12 mouse cellular contexts compared by ENCODE assay signal in genomic region chr4:122988004-122988403, GRCm38 (mm10). TPM values are rescaled to one million over a fixed set of nuclear protein-coding genes. Genes with fewer than 3 reads are reported as not detected.
DNase-seq lines count a peak whose midpoint lies in the region; ATAC-seq and TF ChIP-seq lines count a peak whose summit lies in the region.
"Not testable (repeated sequence)": the region's sequence is repeated elsewhere in the genome, so short reads cannot be mapped to it uniquely, and the experiment has no call there.
"Had no signal": no experiment of that assay in that cellular context is flagged by ENCODE, and none has a peak within 500 bp of the region (broad histone marks: within the 10 kb centered on the region; RNA-seq: fewer than 3 reads in every experiment).

No protein-coding gene starts in this region.

- ATAC-seq in Patski; forebrain, postnatal 0 days; midbrain, postnatal 0 days (ENCODE audit: low FRiP score): not testable (repeated sequence)

- not testable (repeated sequence) for H3K9me3 ChIP-seq in ES-Bruce4 (replicated peaks; ENCODE audit: control insufficient read depth, insufficient read depth, low read length, poor library complexity, severe bottlenecking); forebrain, postnatal 0 days (ENCODE audit: low read length); midbrain, postnatal 0 days (ENCODE audit: low read length)

- H3K27ac ChIP-seq in ES-Bruce4 (ENCODE audit: insufficient read depth, low read length); forebrain, postnatal 0 days (ENCODE audit: low read depth, low read length); left cerebral cortex, adult 2 months; midbrain, postnatal 0 days (ENCODE audit: low read depth, low read length): not testable (repeated sequence)

- H3K4me1 ChIP-seq in ES-Bruce4 (ENCODE audit: control insufficient read depth, insufficient read depth, low read length); forebrain, postnatal 0 days (ENCODE audit: insufficient read depth); midbrain, postnatal 0 days (ENCODE audit: insufficient read depth, low read length): not testable (repeated sequence)

- not testable (repeated sequence) for TF ChIP-seq POLR2A in ES-Bruce4 (IDR thresholded peaks at IDR 0.05; ENCODE audit: insufficient read depth, low read length)

- CTCF ChIA-PET in Patski (lab: Charles Lee): not testable (repeated sequence)

- intact Hi-C loops in left cerebral cortex, adult 2 months (cut with DNase I): loop anchor here (5.0 kb wide), 1 partner anchor 76 kb away; no protein-coding TSS in a partner anchor

- H3K4me3 ChIP-seq in ES-Bruce4 (ENCODE audit: low read depth, low read length); forebrain, postnatal 0 days (ENCODE audit: low read depth, low read length); left cerebral cortex, adult 2 months; midbrain, postnatal 0 days (ENCODE audit: low read depth, low read length): not testable (repeated sequence)

- not testable (repeated sequence) for H3K4me2 ChIP-seq in forebrain, postnatal 0 days (ENCODE audit: low read depth); midbrain, postnatal 0 days (ENCODE audit: low read depth, low read length, poor library complexity, severe bottlenecking)

- peak; percentile 60 for DNase-seq in A20 (ENCODE audit: low read depth, low spot score)
- not testable (repeated sequence) for DNase-seq in Patski (ENCODE audit: low read depth, low spot score); forebrain, postnatal 0 days; left cerebral cortex, adult 2 months (ENCODE audit: extremely low spot score in 1 of 2, low spot score in 2 of 2); midbrain, postnatal 0 days (ENCODE audit: low spot score)
- peak; percentile 54 for DNase-seq in induced T-regulatory cell, adult 2 months (ENCODE audit: low read depth)
- DNase-seq in thymus, postnatal 0 days (ENCODE audit: low spot score): peak; percentile 42

- WGBS in forebrain, postnatal 0 days: 59% methylated on average over 3 of the region's 3 CpGs
- WGBS in midbrain, postnatal 0 days: 52% methylated on average over 3 of the region's 3 CpGs

- in situ Hi-C loops in Patski (cut with MboI; ENCODE audit: low pct_unique_long_range_greater_than_20kb): not testable (repeated sequence)

- H3K9ac ChIP-seq in ES-Bruce4 (ENCODE audit: low read depth, poor library complexity, severe bottlenecking); forebrain, postnatal 0 days; midbrain, postnatal 0 days (replicated peaks; ENCODE audit: low read length, poor library complexity, severe bottlenecking): not testable (repeated sequence)

- not testable (repeated sequence) for TF ChIP-seq EP300 in ES-Bruce4 (IDR thresholded peaks at IDR 0.05; ENCODE audit: insufficient read depth, low read depth, low read length)

- not testable (repeated sequence) for H3K36me3 ChIP-seq in ES-Bruce4 (ENCODE audit: control insufficient read depth, insufficient read depth, low read length, poor library complexity, severe bottlenecking); forebrain, postnatal 0 days (ENCODE audit: insufficient read depth); midbrain, postnatal 0 days (ENCODE audit: insufficient read depth, low read length)

- peak; percentile 31 for TF ChIP-seq CTCF in ES-Bruce4 (IDR thresholded peaks at IDR 0.05; ENCODE audit: low read depth, low read length)
- TF ChIP-seq CTCF in Patski (IDR thresholded peaks at IDR 0.05): peak; percentile 44
- TF ChIP-seq CTCF in forebrain, postnatal 0 days (IDR thresholded peaks at IDR 0.05; ENCODE audit: low read depth): peak; percentile 67
- TF ChIP-seq CTCF in left cerebral cortex, adult 2 months (IDR thresholded peaks at IDR 0.05): peak; percentile 57
- peak; percentile 74 for TF ChIP-seq CTCF in midbrain, postnatal 0 days (IDR thresholded peaks at IDR 0.05)

- POLR2A ChIA-PET in Patski (lab: Charles Lee): not testable (repeated sequence)

- not testable (repeated sequence) for H3K27me3 ChIP-seq in ES-Bruce4 (ENCODE audit: control insufficient read depth, insufficient read depth, low read length, poor library complexity, severe bottlenecking); Patski; forebrain, postnatal 0 days (ENCODE audit: insufficient read depth, low read length); midbrain, postnatal 0 days (ENCODE audit: insufficient read depth, low read length)

RNA-seq across cellular contexts. Expression of gene Mycl, which starts 7.4 kb away (rescaled TPM):
- polyA plus RNA-seq in ES-Bruce4 (2011; ENCODE audit: insufficient read depth, insufficient read length, low read depth, missing spikeins) (16.8 and 17.1 TPM in 2 replicates), Patski (2021) (0.19 TPM)
- total RNA-seq in forebrain, postnatal 0 days (2014; rRNA removed): 106 and 113 TPM in 2 replicates
- polyA plus RNA-seq in forebrain, postnatal 0 days (2015; fragmentation: Nextera tagmentation; extraction: Ambion mirVana): 65.9 and 67.6 TPM in 2 replicates
- total RNA-seq in left cerebral cortex, adult 2 months (2021): 10 to 100 TPM; 11.3 to 12.0 TPM
- total RNA-seq in midbrain, postnatal 0 days (2014; rRNA removed): 75.7 and 77.3 TPM in 2 replicates
- polyA plus RNA-seq in midbrain, postnatal 0 days (2015; fragmentation: Nextera tagmentation; extraction: Ambion mirVana): 37.6 and 42.2 TPM in 2 replicates
- polyA plus RNA-seq in thymus, postnatal 0 days (2015; fragmentation: Nextera tagmentation; extraction: Ambion mirVana): 1.2 and 1.6 TPM in 2 replicates
- total RNA-seq: hematopoietic stem cell, adult 5-6 weeks had no signal
- polyA plus RNA-seq: CD4-positive, CD25-positive, alpha-beta regulatory T cell, adult 4 months had no signal

RNA-seq across cellular contexts. Expression of gene Mfsd2a, which starts 27.0 kb away (rescaled TPM):
- polyA plus RNA-seq in ES-Bruce4 (2011; ENCODE audit: insufficient read depth, insufficient read length, low read depth, missing spikeins) (0.93 and 1.7 TPM in 2 replicates), Patski (2021) (0.08 TPM)
- total RNA-seq in forebrain, postnatal 0 days (2014; rRNA removed): 34.7 and 40.7 TPM in 2 replicates
- 30.6 and 33.4 TPM in 2 replicates for polyA plus RNA-seq in forebrain, postnatal 0 days (2015; fragmentation: Nextera tagmentation; extraction: Ambion mirVana)
- 10 to 100 TPM; 35.0 to 39.8 TPM for total RNA-seq in left cerebral cortex, adult 2 months (2021)
- 47.3 and 57.7 TPM in 2 replicates for total RNA-seq in midbrain, postnatal 0 days (2014; rRNA removed)
- 30.3 and 34.6 TPM in 2 replicates for polyA plus RNA-seq in midbrain, postnatal 0 days (2015; fragmentation: Nextera tagmentation; extraction: Ambion mirVana)
- polyA plus RNA-seq in thymus, postnatal 0 days (2015; fragmentation: Nextera tagmentation; extraction: Ambion mirVana): 2.4 and 2.7 TPM in 2 replicates
- total RNA-seq: gastrocnemius, adult 8-10 months; hematopoietic stem cell, adult 5-6 weeks; monocyte, adult 5-6 weeks had no signal

RNA-seq across cellular contexts. Expression of gene Trit1, which starts 28.4 kb away (rescaled TPM):
- 32.7 and 33.0 TPM in 2 replicates for polyA plus RNA-seq in ES-Bruce4 (2011; ENCODE audit: insufficient read depth, insufficient read length, low read depth, missing spikeins)
- polyA plus RNA-seq in Patski (2021): 12.9 TPM
- 22.8 and 23.7 TPM in 2 replicates for total RNA-seq in forebrain, postnatal 0 days (2014; rRNA removed)
- polyA plus RNA-seq in forebrain, postnatal 0 days (2015; fragmentation: Nextera tagmentation; extraction: Ambion mirVana): 20.4 and 22.1 TPM in 2 replicates
- 10 to 100 TPM; 17.9 to 21.8 TPM for total RNA-seq in left cerebral cortex, adult 2 months (2021)
- 16.2 and 19.7 TPM in 2 replicates for total RNA-seq in midbrain, postnatal 0 days (2014; rRNA removed)
- 17.3 and 18.5 TPM in 2 replicates for polyA plus RNA-seq in midbrain, postnatal 0 days (2015; fragmentation: Nextera tagmentation; extraction: Ambion mirVana)
- polyA plus RNA-seq in thymus, postnatal 0 days (2015; fragmentation: Nextera tagmentation; extraction: Ambion mirVana): 16.4 and 18.6 TPM in 2 replicates
